Mouse (Mus musculus) heart, embryonic 13.5 days (tissue): ENCODE results near the gene Aym1. TPM values are rescaled to one million over a fixed set of nuclear protein-coding genes. Genes with fewer than 3 reads are reported as not detected.

Experiments used
- ATAC-seq: fragments of 200-750 bp; cut with Nextera tagmentation; 2 replicates; pipeline ENCODE4 v1.8.0; 2017; ENCODE audit warnings: moderate TSS enrichment; ENCODE audit not compliant: insufficient number of reproducible peaks, low FRiP score, low TSS enrichment; ENCODE audit errors: extremely low read depth
- H3K27ac ChIP-seq: fragments of 300-500 bp; sonication (generic); replicated peaks from 2 replicates; pipeline ENCODE4 v1.5.1; 2015; ENCODE audit warnings: moderate library complexity, mild to moderate bottlenecking, inconsistent platforms
- H3K27me3 ChIP-seq: fragments of 300-500 bp; sonication (generic); replicated peaks from 2 replicates; pipeline ENCODE4 v1.6.1; 2015; ENCODE audit warnings: mild to moderate bottlenecking, inconsistent platforms
- H3K36me3 ChIP-seq: fragments of 300-500 bp; sonication (generic); 2 replicates; pipeline ENCODE4 v1.6.1; 2015; ENCODE audit warnings: mild to moderate bottlenecking, inconsistent platforms
- H3K4me1 ChIP-seq: fragments of 300-500 bp; sonication (generic); 2 replicates; pipeline ENCODE4 v1.6.1; 2015; ENCODE audit warnings: inconsistent platforms
- H3K4me2 ChIP-seq: fragments of 300-500 bp; sonication (generic); 2 replicates; pipeline ENCODE4 v1.6.1; 2015; ENCODE audit warnings: inconsistent platforms, mild to moderate bottlenecking, moderate library complexity
- H3K4me3 ChIP-seq: fragments of 300-500 bp; sonication (generic); 2 replicates; pipeline ENCODE4 v1.5.1; 2015; ENCODE audit warnings: moderate library complexity, mild to moderate bottlenecking, inconsistent platforms
- H3K9ac ChIP-seq: fragments of 300-500 bp; sonication (generic); 2 replicates; pipeline ENCODE4 v1.6.1; 2015; ENCODE audit warnings: inconsistent platforms, mild to moderate bottlenecking, moderate library complexity
- H3K9me3 ChIP-seq: fragments of 300-500 bp; sonication (generic); 2 replicates; pipeline ENCODE4 v1.6.1; 2016; ENCODE audit warnings: inconsistent platforms
- WGBS: fragments of 180-500 bp; shearing (Covaris S2); methylation state at CpG from one replicate; pipeline ENCODE4 v1.1.7; 2015; ENCODE audit warnings: mixed read lengths; 5-methylcytosine and 5-hydroxymethylcytosine counted together
- polyA plus RNA-seq: library from polyadenylated mRNA; unstranded; fragments of >200 nt; fragmentation: Nextera tagmentation; extraction: Ambion mirVana; gene quantifications from 2 replicates; pipeline ENCODE4 v1.2.1, GENCODE M21; 2015

Gene Aym1
- not detected in 2 replicates for polyA plus RNA-seq

DNA sequence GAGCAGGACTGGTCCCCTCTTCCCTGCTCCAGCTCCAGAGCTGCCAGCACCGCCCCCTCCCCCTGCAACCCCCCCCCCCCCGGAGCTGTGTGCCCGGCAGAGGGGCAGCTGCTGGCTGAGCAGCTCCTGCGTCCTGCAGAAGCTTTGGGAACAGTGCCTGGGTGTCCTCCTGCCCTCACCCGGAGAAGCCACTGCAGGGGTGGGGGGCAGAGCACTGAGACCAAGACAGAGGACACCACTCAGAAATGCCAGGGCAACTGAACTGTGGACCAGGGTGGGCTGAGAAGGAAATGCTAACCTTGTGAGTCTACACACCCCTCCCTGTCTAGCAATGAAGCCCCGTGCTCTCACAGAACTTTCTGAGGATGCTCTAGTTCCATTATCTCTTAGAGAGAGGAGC, at the start of gene Aym1:
Gene Aym1 (plus strand): TSS at position 109 of the 400 bp plus-strand sequence.
- no peaks in the 10 kb centered on the region for H3K9me3 ChIP-seq
- no peak within 1 kb of the TSS for H3K4me2 ChIP-seq
- H3K4me3 ChIP-seq, result no peak within 1 kb of the TSS
- no peak within 1 kb of the TSS for H3K27ac ChIP-seq
- H3K36me3 ChIP-seq, result no peaks in the 10 kb centered on the region
- peaks cover 88% of the 10 kb centered on the region for H3K27me3 ChIP-seq
- ATAC-seq, result no peak
- no peak within 1 kb of the TSS for H3K9ac ChIP-seq
- WGBS, result 31% methylated on average over 3 of the region's 6 CpGs
- H3K4me1 ChIP-seq, result no peaks in the 10 kb centered on the region

- peak overlapping the region; percentile 81; the same call in 1 of the 2 replicates for H3K9ac ChIP-seq
- H3K36me3 ChIP-seq, result no peaks in the 10 kb centered on the region
- no peak for ATAC-seq
- 60% methylated on average over 22 of the region's 22 CpGs for WGBS
- H3K27ac ChIP-seq, result no peak overlapping the region
- peaks cover 13% of the 10 kb centered on the region for H3K4me1 ChIP-seq
- 0 out of 2 replicates have a peak, but pooled peaks cover 4% of the 10 kb centered on the region for H3K9me3 ChIP-seq
- peak overlapping the region; percentile 81 for H3K4me2 ChIP-seq
- peaks cover 85% of the 10 kb centered on the region for H3K27me3 ChIP-seq
- H3K4me3 ChIP-seq, result peak overlapping the region; percentile 61
Observed at GRCm38 (mm10) chr5:113309491-113310376, 47.4 kb upstream of the Aym1 start.

- peaks cover 93% of the 10 kb centered on the region for H3K27me3 ChIP-seq
- peak within 1 kb of the TSS; percentile 81 for H3K4me2 ChIP-seq
- no peak within 1 kb of the TSS for H3K27ac ChIP-seq
- H3K4me3 ChIP-seq, result peak within 1 kb of the TSS; percentile 61
- peak within 1 kb of the TSS; percentile 81 for H3K9ac ChIP-seq
- 0 out of 2 replicates have a peak, but pooled peaks have one; percentile 23 for ATAC-seq
- H3K36me3 ChIP-seq, result no peaks in the 10 kb centered on the region
- 3% methylated on average over 51 of the region's 53 CpGs for WGBS
- 0 out of 2 replicates have a peak, but pooled peaks cover 4% of the 10 kb centered on the region for H3K9me3 ChIP-seq
- H3K4me1 ChIP-seq, result peaks cover 13% of the 10 kb centered on the region
Observed at GRCm38 (mm10) chr5:113310377-113311003, 46.6 kb upstream of the Aym1 start, which contains the start of gene Sgsm1. Sgsm1 (minus strand) TSS chr5:113310786.

DNA sequence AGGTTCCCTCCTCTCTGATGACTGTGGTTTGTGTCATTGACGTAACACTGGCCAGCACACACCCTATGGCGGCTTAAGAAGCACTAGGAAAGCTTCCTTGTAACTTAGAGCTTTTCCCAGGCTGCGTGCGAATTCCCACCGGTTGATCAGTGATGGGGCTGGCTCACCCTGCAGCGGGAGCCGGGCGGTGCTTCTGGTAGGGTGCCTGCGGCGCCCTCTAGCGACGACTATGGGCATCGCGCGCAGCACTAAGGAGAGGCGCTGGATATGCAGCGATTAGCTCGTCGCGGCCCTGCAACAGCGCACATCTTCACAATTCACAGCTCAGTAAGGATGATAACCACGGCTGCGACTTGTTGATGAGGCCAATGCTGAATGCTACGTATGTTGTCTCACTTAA, 43.1 kb upstream of the Aym1 start:
- no peak overlapping the region for H3K4me3 ChIP-seq
- no peaks in the 10 kb centered on the region for H3K36me3 ChIP-seq
- peak overlapping the region; percentile 24; the same call in 1 of the 2 replicates for H3K4me2 ChIP-seq
- no peak overlapping the region for H3K27ac ChIP-seq
- no peak overlapping the region for H3K9ac ChIP-seq
- H3K27me3 ChIP-seq, result peaks cover 77% of the 10 kb centered on the region
- H3K4me1 ChIP-seq, result 0 out of 2 replicates have a peak, but pooled peaks cover 5% of the 10 kb centered on the region
- no peak for ATAC-seq
- 0 out of 2 replicates have a peak, but pooled peaks cover 4% of the 10 kb centered on the region for H3K9me3 ChIP-seq
- WGBS, result 2% methylated on average over 24 of the region's 24 CpGs

- no peak for ATAC-seq
- no peaks in the 10 kb centered on the region for H3K36me3 ChIP-seq
- peak overlapping the region; percentile 69 for H3K4me2 ChIP-seq
- no peak overlapping the region for H3K27ac ChIP-seq
- H3K27me3 ChIP-seq, result peaks cover 50% of the 10 kb centered on the region
- peak overlapping the region; percentile 63 for H3K9ac ChIP-seq
- H3K4me3 ChIP-seq, result peak overlapping the region; percentile 45
- peaks cover 24% of the 10 kb centered on the region for H3K9me3 ChIP-seq
- H3K4me1 ChIP-seq, result peaks cover 7% of the 10 kb centered on the region
- 4% methylated on average over 38 of the region's 38 CpGs for WGBS
Observed at GRCm38 (mm10) chr5:113323784-113324638, 33.1 kb upstream of the Aym1 start.

DNA sequence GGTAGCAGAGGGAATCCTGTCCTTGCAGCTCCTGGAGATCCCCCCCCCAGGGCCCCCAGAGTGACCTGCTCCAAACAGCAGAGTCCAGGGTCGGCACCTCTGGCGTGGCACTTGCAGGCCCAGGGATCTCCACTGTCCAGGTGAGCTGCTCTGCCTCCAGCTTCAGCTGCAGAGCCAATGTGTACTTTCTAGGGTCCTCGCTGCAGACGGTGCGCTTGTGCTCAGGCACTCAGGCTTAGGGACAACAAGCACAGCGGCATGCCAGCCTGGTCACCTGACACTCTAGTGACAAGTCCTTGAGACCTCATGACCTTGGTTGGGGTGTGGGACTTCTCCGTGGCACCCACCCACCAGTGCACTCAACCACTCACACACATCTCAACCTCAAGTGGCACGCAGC, 27.6 kb upstream of the Aym1 start:
- no peaks in the 10 kb centered on the region for H3K36me3 ChIP-seq
- 84% methylated on average over 8 of the region's 8 CpGs for WGBS
- H3K9ac ChIP-seq, result no peak overlapping the region
- peaks cover 75% of the 10 kb centered on the region for H3K27me3 ChIP-seq
- no peak overlapping the region for H3K27ac ChIP-seq
- H3K9me3 ChIP-seq, result peaks cover 41% of the 10 kb centered on the region
- no peaks in the 10 kb centered on the region for H3K4me1 ChIP-seq
- H3K4me2 ChIP-seq, result no peak overlapping the region
- ATAC-seq, result no peak
- no peak overlapping the region for H3K4me3 ChIP-seq

- H3K4me3 ChIP-seq, result no peak overlapping the region
- no peak overlapping the region for H3K9ac ChIP-seq
- peaks cover 41% of the 10 kb centered on the region for H3K9me3 ChIP-seq
- H3K27ac ChIP-seq, result no peak overlapping the region
- H3K4me2 ChIP-seq, result no peak overlapping the region
- H3K36me3 ChIP-seq, result no peaks in the 10 kb centered on the region
- H3K4me1 ChIP-seq, result peaks cover 7% of the 10 kb centered on the region
- WGBS, result 74% methylated on average over 3 of the region's 3 CpGs
- peaks cover 75% of the 10 kb centered on the region for H3K27me3 ChIP-seq
- no peak for ATAC-seq
Observed at GRCm38 (mm10) chr5:113330202-113330601, 26.9 kb upstream of the Aym1 start.

DNA sequence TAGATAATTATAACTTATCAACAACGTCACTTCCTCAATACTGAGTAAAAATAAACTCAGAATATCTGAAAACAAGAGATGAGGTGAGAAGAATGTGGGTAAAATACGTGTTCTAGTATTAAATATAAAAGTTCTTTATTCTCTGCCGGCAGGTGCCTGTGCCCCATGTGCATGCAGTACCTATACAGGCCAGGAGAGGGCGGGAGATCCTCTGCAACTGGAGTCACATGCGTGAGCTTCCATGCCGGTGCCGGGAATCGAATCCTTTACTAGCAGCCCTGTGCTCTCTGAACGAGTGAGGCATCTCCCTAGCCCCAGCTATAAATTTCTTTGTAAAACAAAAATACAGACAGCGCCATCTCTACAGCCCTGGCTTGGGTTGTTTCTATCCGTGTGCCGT, 24.9 kb upstream of the Aym1 start:
- H3K4me1 ChIP-seq, result peaks cover 15% of the 10 kb centered on the region
- no peak overlapping the region for H3K9ac ChIP-seq
- H3K36me3 ChIP-seq, result no peaks in the 10 kb centered on the region
- 20% methylated on average over 12 of the region's 12 CpGs for WGBS
- no peak overlapping the region for H3K4me3 ChIP-seq
- H3K27me3 ChIP-seq, result peaks cover 77% of the 10 kb centered on the region
- no peak overlapping the region for H3K27ac ChIP-seq
- no peak overlapping the region for H3K4me2 ChIP-seq
- H3K9me3 ChIP-seq, result peaks cover 32% of the 10 kb centered on the region
- no peak for ATAC-seq

GRCm38 (mm10) chr5:113332899-113333298, 24.2 kb upstream of the Aym1 start:
- no peak for ATAC-seq
- no peaks in the 10 kb centered on the region for H3K36me3 ChIP-seq
- peaks cover 25% of the 10 kb centered on the region for H3K9me3 ChIP-seq
- 52% methylated on average over 4 of the region's 4 CpGs for WGBS
- peaks cover 15% of the 10 kb centered on the region for H3K4me1 ChIP-seq
- peaks cover 83% of the 10 kb centered on the region for H3K27me3 ChIP-seq
- no peak overlapping the region for H3K27ac ChIP-seq
- no peak overlapping the region for H3K4me2 ChIP-seq
- no peak overlapping the region for H3K4me3 ChIP-seq
- no peak overlapping the region for H3K9ac ChIP-seq

- 0 out of 2 replicates have a peak overlapping the region, but pooled peaks have one; percentile 52 for H3K9ac ChIP-seq
- 8% methylated on average over 34 of the region's 34 CpGs for WGBS
Observed at GRCm38 (mm10) chr5:113334621-113335530, 22.2 kb upstream of the Aym1 start.

More at GRCm38 (mm10) chr5:113334621-113335530, 22.2 kb upstream of the Aym1 start:
- H3K36me3 ChIP-seq, result no peaks in the 10 kb centered on the region
- H3K4me3 ChIP-seq, result peak overlapping the region; percentile 42
- H3K27ac ChIP-seq, result no peak overlapping the region
- H3K4me1 ChIP-seq, result peaks cover 15% of the 10 kb centered on the region
- peaks cover 12% of the 10 kb centered on the region for H3K9me3 ChIP-seq
- H3K27me3 ChIP-seq, result peaks cover 97% of the 10 kb centered on the region
- ATAC-seq, result no peak
- peak overlapping the region; percentile 63 for H3K4me2 ChIP-seq
